Mouse (Mus musculus) myocyte (in vitro differentiated cells): Measurements from ENCODE around the gene Prrc2c.

Experiments used
- CEBPB ChIP-seq: IDR thresholded peaks from 2 replicates; pipeline ENCODE4 v1.6.1; 2011; ENCODE audit warnings: mild to moderate bottlenecking, moderate library complexity; ENCODE audit not compliant: poor library complexity, insufficient read depth, severe bottlenecking
- E2F4 ChIP-seq: IDR thresholded peaks from one replicate; pipeline ENCODE4 v1.6.1; 2011; ENCODE audit warnings: mild to moderate bottlenecking, control low read depth, moderate library complexity; ENCODE audit not compliant: insufficient read depth
- MAX ChIP-seq: IDR thresholded peaks from one replicate; pipeline ENCODE4 v1.6.1; 2011; ENCODE audit warnings: low read depth, mild to moderate bottlenecking, control low read depth
- MYOD1 ChIP-seq, 3 experiments: IDR thresholded peaks; one replicate each; pipeline ENCODE4 v1.6.1; 2011; ENCODE audit warnings: control low read depth in 2 of 3, low read depth in 2 of 3, mild to moderate bottlenecking in 2 of 3, moderate library complexity in 1 of 3; ENCODE audit not compliant: insufficient read length in 2 of 3, control insufficient read depth in 1 of 3
- MYOG ChIP-seq, 3 experiments: IDR thresholded peaks; one replicate each; pipeline ENCODE4 v1.6.1; 2011; ENCODE audit warnings: control low read depth in 2 of 3, low read depth in 2 of 3, mild to moderate bottlenecking in 2 of 3; ENCODE audit not compliant: insufficient read length in 2 of 3, control insufficient read depth in 1 of 3, insufficient read depth in 1 of 3
- POLR2A ChIP-seq: IDR thresholded peaks from one replicate; pipeline ENCODE4 v1.6.1; 2011; ENCODE audit warnings: low read depth, mild to moderate bottlenecking, control low read depth, moderate library complexity; ENCODE audit not compliant: insufficient read length
- REST ChIP-seq: IDR thresholded peaks from one replicate; pipeline ENCODE4 v1.6.1; 2011; ENCODE audit warnings: mild to moderate bottlenecking, control low read depth, moderate library complexity; ENCODE audit not compliant: insufficient read depth, insufficient read length
- TCF12 ChIP-seq: IDR thresholded peaks from one replicate; pipeline ENCODE4 v1.6.1; 2011; ENCODE audit warnings: mild to moderate bottlenecking, control low read depth; ENCODE audit not compliant: poor library complexity, insufficient read depth, severe bottlenecking
- USF1 ChIP-seq: IDR thresholded peaks from one replicate; pipeline ENCODE4 v1.6.1; 2011; ENCODE audit warnings: low read depth, mild to moderate bottlenecking, control low read depth, moderate library complexity

DNA sequence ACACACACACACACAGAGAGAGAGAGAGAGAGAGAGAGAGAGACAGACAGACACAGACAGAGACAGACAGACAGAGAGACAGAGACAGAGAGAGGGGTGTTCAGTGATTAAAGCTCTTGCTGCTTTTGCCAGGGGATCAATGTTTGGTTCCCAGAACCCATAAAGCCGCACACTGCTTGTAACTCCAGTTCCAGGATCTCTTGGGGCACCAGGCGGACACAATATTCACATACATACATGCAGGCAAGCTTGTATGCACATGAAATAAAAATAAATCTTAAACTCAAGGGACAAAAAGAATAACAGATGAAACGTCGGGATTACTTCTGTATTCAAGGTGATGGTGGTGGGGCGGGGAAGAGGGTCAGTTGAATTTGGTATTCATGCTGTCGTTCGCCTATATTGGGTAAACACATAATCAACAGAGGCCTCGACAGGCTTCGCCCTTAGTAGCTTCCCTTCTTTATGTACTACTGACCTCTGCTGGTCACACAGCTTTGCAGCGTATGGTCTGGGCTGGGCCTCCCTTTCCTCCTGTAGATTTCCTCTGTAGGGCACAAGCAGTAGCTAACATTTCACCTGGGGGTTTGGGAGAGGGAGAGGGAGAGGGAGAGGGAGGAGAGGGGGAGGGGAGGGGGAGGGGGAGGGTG, 75.4 kb downstream of the Prrc2c start:
- TF ChIP-seq POLR2A (no peak), CEBPB (no peak), MAX (no peak), MYOD1 (IDR thresholded peaks at IDR 0.05; ENCODE audit: control insufficient read depth in 1 of 3, insufficient read length in 2 of 3, low read depth in 2 of 3) (no peak), TCF12 (no peak), E2F4 (no peak), USF1 (no peak), REST (no peak), MYOG (IDR thresholded peaks at IDR 0.05; ENCODE audit: control insufficient read depth in 1 of 3, insufficient read depth in 1 of 3, insufficient read length in 2 of 3, low read depth in 2 of 3) (no peak)
